Mouse (Mus musculus) liver, adult 2 months (tissue): Measurements from ENCODE around the gene Creb3l4.

Experiments
- CTCF ChIP-seq: fragments of 200-500 bp; IDR thresholded peaks from 2 replicates; pipeline ENCODE4 v1.5.1; 2011; ENCODE audit warnings: low read depth, low read length, control low read depth
- POLR2A ChIP-seq: fragments of 200-500 bp; IDR thresholded peaks from 2 replicates; pipeline ENCODE4 v1.6.1; 2011; ENCODE audit warnings: low read length, control low read depth; ENCODE audit not compliant: insufficient read depth; ENCODE audit errors: extremely low read depth

DNA sequence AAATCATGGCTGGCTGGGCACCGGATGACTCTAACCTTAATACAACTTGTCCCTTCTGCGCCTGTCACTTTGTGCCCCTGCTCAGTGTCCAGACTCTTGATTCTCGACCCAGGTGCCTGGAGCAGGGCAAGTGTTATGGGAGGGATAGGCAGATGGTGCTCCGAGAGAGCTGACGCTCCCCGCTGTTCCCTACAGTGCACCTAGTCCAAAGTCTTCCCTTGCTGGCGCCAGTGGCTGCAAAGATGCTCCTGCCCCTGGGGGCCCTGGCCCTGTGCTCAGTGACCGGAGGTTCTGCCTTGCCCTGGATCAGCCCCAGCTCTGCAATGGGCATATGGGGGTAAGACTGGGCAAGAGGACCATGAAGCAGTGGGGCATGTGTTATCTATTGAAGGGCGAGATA is 34.5 kb upstream of the Creb3l4 start:
- TF ChIP-seq POLR2A (no peak), CTCF (no peak)
